Mouse (Mus musculus) fat pad, adult 2 months (tissue): ENCODE measurements around the gene Nptx2.

ENCODE experiments used
- DNase-seq: peaks from one replicate; pipeline ENCODE4 v3.0.0-alpha.2; 2011; ENCODE audit warnings: low read depth, low spot score; ENCODE audit errors: extremely low read depth

Gene Nptx2

GRCm38 (mm10) chr5:144565739-144566138, 20.0 kb downstream of the Nptx2 start:
- DNase-seq, result no peak

GRCm38 (mm10) chr5:144585100-144585499, 39.4 kb downstream of the Nptx2 start:
- DNase-seq, result no peak

GRCm38 (mm10) chr5:144591248-144591880, 45.7 kb downstream of the Nptx2 start:
- DNase-seq, result no peak

GRCm38 (mm10) chr5:144594796-144595195, 49.1 kb downstream of the Nptx2 start:
- DNase-seq, result no peak
